Mouse (Mus musculus) cerebellum, adult 2 months (tissue): Measurements from ENCODE around the gene Cdc37. TPM values are rescaled to one million over a fixed set of nuclear protein-coding genes. Genes with fewer than 3 reads are reported as not detected.

ENCODE experiments used
- DNase-seq, 2 experiments: peaks; one replicate each; pipeline ENCODE4 v3.0.0; 2021
- H3K27ac ChIP-seq: fragments of 200-500 bp; 2 replicates; pipeline ENCODE4 v1.5.1; 2012; ENCODE audit warnings: low read length, control low read depth, inconsistent platforms; ENCODE audit not compliant: insufficient read depth
- H3K27me3 ChIP-seq: fragments of 200-500 bp; 2 replicates; pipeline ENCODE4 v1.6.1; 2012; ENCODE audit warnings: inconsistent platforms, mild to moderate bottlenecking, low read length, moderate library complexity; ENCODE audit not compliant: control insufficient read depth, insufficient read depth
- H3K4me1 ChIP-seq: fragments of 200-500 bp; 2 replicates; pipeline ENCODE4 v1.6.1; 2011; ENCODE audit warnings: low read length; ENCODE audit not compliant: control insufficient read depth, insufficient read depth
- H3K4me3 ChIP-seq: fragments of 200-500 bp; replicated peaks from 2 replicates; pipeline ENCODE3; 2011; ENCODE audit warnings: mild to moderate bottlenecking, low read depth, low read length, control low read depth; ENCODE audit not compliant: insufficient read depth
- CTCF ChIP-seq: fragments of 200-500 bp; IDR thresholded peaks from 2 replicates; pipeline ENCODE4 v1.5.1; 2011; ENCODE audit warnings: low read depth, mild to moderate bottlenecking, control low read depth, low read length, moderate library complexity, borderline replicate concordance; ENCODE audit not compliant: insufficient read depth
- POLR2A ChIP-seq: fragments of 200-500 bp; IDR thresholded peaks from 2 replicates; pipeline ENCODE4 v1.6.1; 2011; ENCODE audit warnings: low read length, control low read depth, borderline replicate concordance; ENCODE audit not compliant: insufficient read depth
- WGBS: fragments of 180-500 bp; shearing (Covaris S2); methylation state at CpG from one replicate; pipeline ENCODE4 v1.1.7; 2018; 5-methylcytosine and 5-hydroxymethylcytosine counted together
- polyA plus RNA-seq: library from polyadenylated mRNA; depleted of rRNA; stranded (reverse); fragments of >200 nt; gene quantifications from 2 replicates; pipeline ENCODE4 v1.2.3, GENCODE M21; 2012; rRNA removed

Gene Cdc37
- polyA plus RNA-seq, 1 experiment: 202 TPM

DNA sequence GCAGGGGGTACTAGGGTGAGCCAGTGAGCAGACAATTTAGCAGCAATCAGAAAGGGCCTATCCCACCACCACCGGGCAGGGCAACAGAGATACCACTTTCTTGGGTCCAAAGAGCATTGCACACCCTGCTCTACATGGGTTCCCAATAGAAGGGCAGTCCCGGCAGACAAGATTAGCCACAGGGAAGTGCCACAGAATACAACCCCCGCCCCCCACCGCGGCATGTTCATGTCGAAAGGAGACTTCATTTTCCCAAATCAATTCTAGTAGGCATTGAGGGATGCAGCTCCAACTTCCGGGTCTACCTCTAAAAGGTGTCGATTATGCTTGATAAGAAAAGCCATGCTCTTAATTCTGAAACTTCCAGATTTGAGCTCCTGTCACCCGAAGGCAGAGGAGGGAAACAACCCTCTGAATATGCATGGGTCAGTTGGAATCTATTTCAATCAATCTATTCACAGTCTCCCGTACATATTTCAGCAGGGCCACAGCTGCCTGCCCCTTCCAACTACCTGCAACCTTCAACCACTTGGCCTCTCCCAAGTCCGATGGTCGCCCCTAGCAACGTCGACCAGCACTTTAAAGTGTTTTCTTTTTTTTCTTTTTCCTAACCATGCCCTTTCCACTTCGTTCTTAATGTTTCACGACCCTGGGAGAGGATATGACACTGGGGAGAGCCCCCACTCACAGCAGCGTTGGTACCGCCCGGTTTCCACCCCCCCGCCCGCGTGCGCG is 58.6 kb downstream of the Cdc37 start:
- WGBS: 2% methylated on average over 24 of the region's 24 CpGs
- no peak for DNase-seq
- Histone ChIP-seq H3K27me3 (no peaks in the 10 kb centered on the region), H3K4me1 (peaks cover 9% of the 10 kb centered on the region), H3K4me3 (peak overlapping the region; percentile 93), H3K27ac (no peak overlapping the region)
- no peak for TF ChIP-seq CTCF

DNA sequence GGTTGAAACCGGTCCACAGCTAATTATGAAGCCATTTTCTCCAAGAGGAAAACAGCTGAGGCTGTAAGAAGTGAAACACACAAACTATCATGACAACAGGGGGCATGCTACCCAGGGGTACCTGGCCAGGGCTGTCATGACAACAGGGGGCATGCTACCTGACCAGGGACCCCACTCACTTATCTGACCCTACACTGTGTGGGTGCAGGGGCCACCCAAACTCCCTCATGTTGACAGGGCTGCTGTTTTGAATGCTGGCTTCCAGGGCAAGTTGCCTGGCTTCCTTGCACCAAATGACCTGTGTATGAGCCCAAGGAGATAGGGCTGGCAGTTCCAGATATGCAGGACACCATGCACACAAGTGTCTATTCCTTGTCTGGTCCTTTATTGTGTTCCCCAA is 59.2 kb downstream of the Cdc37 start:
- H3K27me3 ChIP-seq: no peaks in the 10 kb centered on the region
- H3K4me1 ChIP-seq: peaks cover 9% of the 10 kb centered on the region
- DNase-seq: no peak
- no peak overlapping the region for H3K27ac ChIP-seq
- WGBS: 88% methylated on average over 1 of the region's 1 CpGs
- no peak for TF ChIP-seq CTCF
- TF ChIP-seq POLR2A: no peak
- peak overlapping the region; percentile 93 for H3K4me3 ChIP-seq

DNA sequence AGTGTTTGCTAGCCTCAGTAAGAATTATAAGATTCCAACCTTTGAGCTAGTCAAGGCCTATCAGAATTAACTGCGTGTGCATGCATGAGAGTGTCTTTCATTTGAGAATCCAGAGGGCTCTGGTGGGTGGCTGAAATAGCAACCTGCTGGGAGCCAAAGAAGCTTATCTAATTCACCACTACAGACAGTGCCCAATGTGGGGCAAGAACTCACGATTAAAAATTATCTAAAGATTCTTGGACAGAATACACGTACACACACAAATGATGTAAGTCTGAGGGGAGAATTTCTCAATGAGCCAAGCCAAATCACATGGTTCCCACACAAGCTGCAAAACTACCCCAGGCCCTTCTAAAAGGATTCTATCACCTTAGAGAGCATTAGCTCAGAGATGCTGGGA is 66.5 kb downstream of the Cdc37 start:
- 58% methylated on average over 3 of the region's 3 CpGs for WGBS
- DNase-seq: no peak
- Histone ChIP-seq H3K27ac (no peak overlapping the region), H3K4me1 (peaks cover 4% of the 10 kb centered on the region), H3K27me3 (no peaks in the 10 kb centered on the region), H3K4me3 (no peak overlapping the region)
- TF ChIP-seq POLR2A (no peak), CTCF (no peak)

Other genes starting within 250 kb of the Cdc37 start
- 45.0 and 45.3 TPM in 2 replicates for gene Dnmt1, start 190.1 kb downstream of the Cdc37 start, polyA plus RNA-seq
- gene S1pr2, start 173.2 kb downstream of the Cdc37 start, polyA plus RNA-seq: 1.8 and 1.9 TPM in 2 replicates
- 135 and 139 TPM in 2 replicates for gene Mrpl4, start 147.2 kb downstream of the Cdc37 start, polyA plus RNA-seq
- gene Icam1, start 134.0 kb downstream of the Cdc37 start, polyA plus RNA-seq: 1.4 and 1.6 TPM in 2 replicates
- 0.32 and 0.65 TPM in 2 replicates for gene Icam4, start 120.6 kb downstream of the Cdc37 start, polyA plus RNA-seq
- gene Icam5, start 117.9 kb downstream of the Cdc37 start, polyA plus RNA-seq: 1.6 and 2.5 TPM in 2 replicates
- gene Zglp1, start 82.9 kb downstream of the Cdc37 start, polyA plus RNA-seq: 1.0 TPM in 1 of 2 replicates, not detected in the other
- gene Gm49373, start 76.9 kb downstream of the Cdc37 start, polyA plus RNA-seq: 1.8 and 2.2 TPM in 2 replicates
- gene Fdx1l, start 76.4 kb downstream of the Cdc37 start, polyA plus RNA-seq: 78.0 and 83.9 TPM in 2 replicates
- 2.6 and 4.1 TPM in 2 replicates for gene Gm38431, start 58.0 kb downstream of the Cdc37 start, polyA plus RNA-seq
- gene Raver1, start 58.0 kb downstream of the Cdc37 start, polyA plus RNA-seq: 29.9 and 31.4 TPM in 2 replicates
- gene Tyk2, start 18.7 kb downstream of the Cdc37 start, polyA plus RNA-seq: 17.2 and 17.9 TPM in 2 replicates
- gene Pde4a, start 15.7 kb upstream of the Cdc37 start, polyA plus RNA-seq: 51.2 and 57.4 TPM in 2 replicates
- gene Keap1, start 89.4 kb upstream of the Cdc37 start, polyA plus RNA-seq: 60.5 and 63.1 TPM in 2 replicates
- 40.8 and 44.6 TPM in 2 replicates for gene S1pr5, start 98.5 kb upstream of the Cdc37 start, polyA plus RNA-seq
- 70.9 and 72.4 TPM in 2 replicates for gene Atg4d, start 115.3 kb upstream of the Cdc37 start, polyA plus RNA-seq
- 46.8 and 48.2 TPM in 2 replicates for gene Kri1, start 138.0 kb upstream of the Cdc37 start, polyA plus RNA-seq
- gene Cdkn2d, start 141.4 kb upstream of the Cdc37 start, polyA plus RNA-seq: 76.6 and 88.6 TPM in 2 replicates
- gene Ap1m2, start 162.4 kb upstream of the Cdc37 start, polyA plus RNA-seq: 1.6 and 1.8 TPM in 2 replicates
- gene Slc44a2, start 170.7 kb upstream of the Cdc37 start, polyA plus RNA-seq: 67.7 and 70.3 TPM in 2 replicates
- gene Ilf3, start 217.9 kb upstream of the Cdc37 start, polyA plus RNA-seq: 81.0 and 81.1 TPM in 2 replicates